Mouse (Mus musculus) spleen, adult 2 months (tissue): ENCODE measurements around the gene Mlh3. TPM values are rescaled to one million over a fixed set of nuclear protein-coding genes. Genes with fewer than 3 reads are reported as not detected.

Source experiments
- DNase-seq, 2 experiments: peaks; one replicate each; pipeline versions ENCODE4 v3.0.0 to v3.0.0-alpha.2; 2012 to 2021; ENCODE audit warnings: low spot score in 2 of 2, low read depth in 1 of 2
- H3K27ac ChIP-seq: fragments of 200-500 bp; 2 replicates; pipeline ENCODE4 v1.5.1; 2012; ENCODE audit warnings: low read length, inconsistent platforms; ENCODE audit not compliant: insufficient read depth
- H3K27me3 ChIP-seq: fragments of 200-500 bp; 2 replicates; pipeline ENCODE4 v1.6.1; 2012; ENCODE audit warnings: mild to moderate bottlenecking, moderate library complexity, low read length, inconsistent platforms; ENCODE audit not compliant: control insufficient read depth, insufficient read depth
- H3K36me3 ChIP-seq: fragments of 200-500 bp; 2 replicates; pipeline ENCODE4 v1.6.1; 2012; ENCODE audit warnings: mild to moderate bottlenecking, low read length, inconsistent platforms; ENCODE audit not compliant: control insufficient read depth, insufficient read depth
- H3K4me1 ChIP-seq: fragments of 200-500 bp; 2 replicates; pipeline ENCODE4 v1.6.1; 2011; ENCODE audit warnings: inconsistent platforms; ENCODE audit not compliant: control insufficient read depth, insufficient read depth, insufficient read length
- H3K4me3 ChIP-seq: fragments of 200-500 bp; 2 replicates; pipeline ENCODE4 v1.5.1; 2011; ENCODE audit warnings: mild to moderate bottlenecking, inconsistent platforms; ENCODE audit not compliant: insufficient read depth, insufficient read length; ENCODE audit errors: extremely low read depth
- CTCF ChIP-seq: fragments of 200-500 bp; IDR thresholded peaks from 2 replicates; pipeline ENCODE4 v1.5.1; 2011; ENCODE audit warnings: mild to moderate bottlenecking, inconsistent platforms; ENCODE audit not compliant: insufficient read depth, insufficient read length, insufficient replicate concordance; ENCODE audit errors: extremely low read depth
- POLR2A ChIP-seq: fragments of 200-500 bp; IDR thresholded peaks from 2 replicates; pipeline ENCODE4 v1.6.1; 2011; ENCODE audit warnings: low read depth, low read length, inconsistent platforms
- WGBS: fragments of 180-500 bp; shearing (Covaris S2); methylation state at CpG from one replicate; pipeline ENCODE4 v1.1.7; 2018; 5-methylcytosine and 5-hydroxymethylcytosine counted together
- polyA plus RNA-seq: library from polyadenylated mRNA; depleted of rRNA; stranded (reverse); fragments of >200 nt; gene quantifications from 2 replicates; pipeline ENCODE4 v1.2.3, GENCODE M21; 2012

The Mlh3 gene
- polyA plus RNA-seq, 1 experiment, result 2.9 TPM

DNA sequence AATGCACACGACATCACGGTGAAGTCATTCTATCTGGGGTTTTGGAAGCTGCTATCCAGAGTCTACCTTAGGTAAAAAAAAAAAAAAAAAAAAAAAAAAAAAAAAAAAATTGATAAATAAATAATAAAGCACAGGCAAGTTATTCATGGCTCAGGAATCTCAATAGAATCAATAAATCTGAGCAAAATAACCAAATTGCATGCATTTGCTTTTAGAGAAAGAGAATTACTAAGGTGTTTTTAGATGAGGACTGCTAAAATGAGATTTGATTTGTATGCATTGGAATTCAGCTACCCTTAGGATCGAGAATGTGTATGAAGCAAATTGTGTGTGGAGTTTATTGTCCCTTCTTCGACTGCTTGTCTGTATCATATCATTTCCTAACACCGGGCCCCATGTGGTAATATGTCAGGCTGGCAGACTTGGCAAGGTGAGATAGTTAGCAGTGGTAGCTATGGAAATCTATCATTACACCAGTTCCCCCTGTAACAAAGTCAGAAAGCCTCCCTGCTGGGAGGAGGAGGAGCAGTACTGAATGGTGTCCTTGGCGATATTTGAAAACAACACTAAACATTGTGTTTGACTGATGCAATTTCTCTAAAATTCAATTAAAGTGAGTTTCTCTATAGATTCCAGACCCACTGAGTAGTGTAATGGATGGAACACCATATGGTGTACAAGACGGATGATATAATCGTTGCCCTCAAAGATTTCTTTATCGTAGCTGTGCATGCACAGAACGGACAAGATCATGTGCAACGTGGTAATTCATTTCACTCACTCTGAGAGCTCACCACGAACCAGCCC, 10.6 kb upstream of the Mlh3 start:
- 0 out of 2 replicates have a peak, but pooled peaks cover 1% of the 10 kb centered on the region for H3K36me3 ChIP-seq
- H3K4me3 ChIP-seq, result no peak overlapping the region; the same call in 1 of the 2 replicates
- H3K27me3 ChIP-seq, result no peaks in the 10 kb centered on the region
- WGBS, result 67% methylated on average over 12 of the region's 12 CpGs
- DNase-seq, result no peak
- peaks cover 2% of the 10 kb centered on the region; the same call in 1 of the 2 replicates for H3K4me1 ChIP-seq
- no peak overlapping the region for H3K27ac ChIP-seq
- no peak for TF ChIP-seq CTCF
- TF ChIP-seq POLR2A, result no peak

- TF ChIP-seq POLR2A (peak; percentile 22; the same call in 1 of the 2 replicates), CTCF (no peak)
- Histone ChIP-seq H3K27me3 (no peaks in the 10 kb centered on the region), H3K4me1 (peaks cover 2% of the 10 kb centered on the region; the same call in 1 of the 2 replicates), H3K4me3 (peak overlapping the region; percentile 75), H3K27ac (peak overlapping the region; percentile 82), H3K36me3 (0 out of 2 replicates have a peak, but pooled peaks cover 1% of the 10 kb centered on the region)
- under 1% methylated on average over 31 of the region's 31 CpGs for WGBS
- DNase-seq, result peak; percentile 89 to 96
Measured at GRCm38 (mm10) chr12:85280105-85280844, 9.9 kb upstream of the Mlh3 start.

DNA sequence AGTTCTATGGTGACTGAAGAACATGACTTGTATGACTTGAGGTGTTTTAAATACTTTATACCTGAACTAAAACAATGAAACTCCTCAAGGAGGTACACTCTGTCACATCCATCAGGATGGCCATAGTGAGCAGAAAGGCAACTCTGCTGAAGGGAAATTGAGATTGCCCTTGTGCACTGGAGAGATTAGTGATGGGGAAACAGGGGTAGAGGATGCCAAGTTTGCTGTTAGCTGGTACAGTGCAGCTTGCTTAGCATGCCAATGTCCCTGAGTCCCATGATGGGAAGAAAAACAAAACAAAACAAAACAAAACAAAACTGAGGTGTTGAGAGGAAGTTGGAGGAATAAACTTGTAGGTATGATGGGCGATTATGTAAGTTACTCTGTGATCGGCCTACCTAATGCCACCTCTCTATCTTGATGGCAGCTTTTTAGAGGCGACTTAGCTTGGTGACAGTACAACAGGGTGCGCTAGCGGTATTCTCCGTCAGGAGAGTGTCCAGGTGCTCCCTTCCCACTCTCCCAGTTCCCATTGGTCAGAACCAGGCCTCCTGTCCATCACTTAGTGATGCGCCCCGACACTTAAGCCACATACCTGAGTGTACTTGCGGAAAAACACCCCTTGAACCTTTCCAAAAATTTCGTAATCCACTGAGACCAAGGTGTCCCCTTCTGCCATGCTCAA, 9.1 kb upstream of the Mlh3 start:
- Histone ChIP-seq H3K27me3 (no peaks in the 10 kb centered on the region), H3K27ac (peak overlapping the region; percentile 82), H3K4me3 (peak overlapping the region; percentile 75), H3K36me3 (peaks cover 1% of the 10 kb centered on the region; the same call in 1 of the 2 replicates), H3K4me1 (peaks cover 2% of the 10 kb centered on the region; the same call in 1 of the 2 replicates)
- DNase-seq, result no peak
- WGBS, result 6% methylated on average over 10 of the region's 10 CpGs
- TF ChIP-seq POLR2A (no peak), CTCF (no peak)

DNA sequence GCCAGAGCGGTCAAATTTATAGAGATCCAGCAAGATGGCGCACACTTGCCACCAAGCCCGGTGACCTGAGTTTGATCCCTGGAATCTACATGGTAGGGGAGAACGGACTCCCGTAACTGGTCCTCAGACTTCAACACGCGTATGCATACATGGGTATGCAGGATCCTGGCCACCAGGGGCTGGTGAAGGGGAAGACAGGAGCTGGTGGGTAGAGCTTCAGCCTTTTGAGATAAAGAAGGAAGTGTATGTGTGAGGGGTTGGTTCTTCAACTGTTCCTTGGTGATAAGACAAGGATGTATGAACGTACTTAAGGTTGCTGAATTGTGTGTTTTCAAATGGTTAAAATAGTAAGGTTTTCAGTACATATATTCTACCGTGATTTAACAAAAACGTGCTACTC, 8.5 kb upstream of the Mlh3 start:
- Histone ChIP-seq H3K27me3 (no peaks in the 10 kb centered on the region), H3K36me3 (peaks cover 1% of the 10 kb centered on the region; the same call in 1 of the 2 replicates), H3K27ac (no peak overlapping the region), H3K4me1 (peaks cover 2% of the 10 kb centered on the region; the same call in 1 of the 2 replicates), H3K4me3 (no peak overlapping the region)
- no peak for TF ChIP-seq POLR2A
- TF ChIP-seq CTCF, result no peak
- 88% methylated on average over 10 of the region's 10 CpGs for WGBS
- DNase-seq, result no peak

- WGBS, result 96% methylated on average over 5 of the region's 5 CpGs
- H3K27ac ChIP-seq, result no peak overlapping the region
- TF ChIP-seq POLR2A, result no peak
- no peak for TF ChIP-seq CTCF
- no peak for DNase-seq
- no peaks in the 10 kb centered on the region for H3K27me3 ChIP-seq
- peaks cover 2% of the 10 kb centered on the region; the same call in 1 of the 2 replicates for H3K4me1 ChIP-seq
- no peak overlapping the region for H3K4me3 ChIP-seq
- peaks cover 1% of the 10 kb centered on the region; the same call in 1 of the 2 replicates for H3K36me3 ChIP-seq
Measured at GRCm38 (mm10) chr12:85276273-85276672, 5.9 kb upstream of the Mlh3 start.

DNA sequence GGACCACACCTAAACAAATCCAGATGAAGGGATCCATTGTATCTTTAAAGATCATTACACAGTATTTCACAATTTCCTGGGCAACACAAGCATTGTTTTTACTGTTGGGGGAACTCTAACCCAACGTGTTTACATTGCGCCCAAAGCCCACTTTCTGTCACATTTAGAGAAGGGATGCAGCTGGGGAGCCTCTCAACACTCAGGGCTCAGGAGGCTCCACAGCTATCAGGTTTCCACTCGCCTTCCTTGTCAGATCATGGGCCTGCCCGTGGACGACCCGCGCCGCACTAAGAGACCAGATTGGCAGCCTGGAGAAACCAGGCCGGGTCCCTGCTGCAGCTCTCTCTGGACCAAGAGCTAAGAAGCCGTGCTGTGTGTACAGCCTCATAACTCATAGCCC, 3.1 kb upstream of the Mlh3 start:
- WGBS, result 89% methylated on average over 10 of the region's 10 CpGs
- no peak for DNase-seq
- no peak overlapping the region for H3K4me3 ChIP-seq
- H3K4me1 ChIP-seq, result no peaks in the 10 kb centered on the region
- no peak for TF ChIP-seq CTCF
- no peak for TF ChIP-seq POLR2A
- H3K27ac ChIP-seq, result no peak overlapping the region
- H3K27me3 ChIP-seq, result no peaks in the 10 kb centered on the region
- H3K36me3 ChIP-seq, result peaks cover 1% of the 10 kb centered on the region; the same call in 1 of the 2 replicates
